Comparison of ENCODE assay signal across 8 mouse cellular contexts in the genomic region with DNA sequence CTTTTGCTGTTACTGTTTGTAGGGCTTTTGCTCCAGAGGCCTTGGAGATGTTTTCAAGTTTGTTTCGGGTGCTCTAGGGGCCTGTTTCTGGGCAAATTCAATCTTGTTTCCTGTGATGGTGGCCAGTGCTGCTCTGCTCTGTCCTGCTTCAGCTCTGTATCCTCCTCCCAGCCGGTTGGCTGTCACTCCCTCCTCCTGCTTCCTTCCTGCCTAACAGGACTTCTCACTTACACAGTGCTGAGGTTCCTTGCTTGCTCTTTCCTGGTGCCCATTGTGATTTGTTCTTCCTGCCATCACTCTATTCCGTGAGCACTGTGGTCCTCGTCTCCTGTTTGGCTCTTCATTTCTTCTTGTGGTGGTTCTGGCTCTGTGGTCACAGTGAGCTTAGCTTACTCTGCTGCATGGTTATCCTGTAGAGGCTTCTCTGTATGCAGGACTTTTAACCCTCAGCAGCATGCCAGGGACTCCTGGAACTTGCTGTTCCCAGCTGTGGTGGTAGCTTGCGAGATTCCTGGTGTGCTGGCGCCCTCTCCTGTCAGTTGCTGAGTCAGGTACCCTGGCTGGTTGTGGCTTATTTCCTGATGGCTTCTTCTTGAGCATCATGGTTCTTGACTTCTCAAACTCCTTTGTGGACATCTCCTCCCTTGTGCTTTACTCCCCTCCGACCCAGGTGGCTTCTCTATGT.
DNase-seq lines count a peak whose midpoint lies in the region; ATAC-seq lines count a peak whose summit lies in the region.

No protein-coding gene starts in this region.

- no peaks in the 10 kb centered on the region for H3K27me3 ChIP-seq in intestine, embryonic 14.5 days (replicated peaks; ENCODE audit: control insufficient read depth, insufficient read depth, low read length)

- peak; percentile 71 for ATAC-seq in common myeloid progenitor, adult 5-6 weeks (replicated peaks; ENCODE audit: low read depth, poor library complexity, severe bottlenecking)
- peak; percentile 69; the same call in 1 of the 2 replicates for ATAC-seq in intestine, embryonic 14.5 days (replicated peaks; ENCODE audit: low FRiP score, low TSS enrichment, low read depth)

- H3K36me3 ChIP-seq in intestine, embryonic 14.5 days (ENCODE audit: control insufficient read depth, insufficient read depth, low read length), result 0 out of 2 replicates have a peak, but pooled peaks cover 2% of the 10 kb centered on the region

- intact Hi-C loops in left cerebral cortex, postnatal 14 days (cut with DNase I), result loop anchor here (1.0 to 5.0 kb wide), 3 partner anchors 82 to 241 kb away; no protein-coding TSS in a partner anchor

- no peak overlapping the region for H3K9ac ChIP-seq in intestine, embryonic 14.5 days (ENCODE audit: low read length)

- H3K27ac ChIP-seq in intestine, embryonic 14.5 days (ENCODE audit: low read depth), result peak overlapping the region; percentile 18; the same call in 1 of the 2 replicates

- H3K4me3 ChIP-seq in intestine, embryonic 14.5 days (ENCODE audit: low read depth, low read length), result no peak overlapping the region

- H3K4me2 ChIP-seq in intestine, embryonic 14.5 days (ENCODE audit: low read length), result no peak overlapping the region

- DNase-seq in ZHBTc4 (ENCODE audit: low read depth, low spot score), result peak; percentile 78
- DNase-seq in gastrocnemius, postnatal 25 days, result peak; percentile 82
- DNase-seq in intestine, embryonic 14.5 days (ENCODE audit: low spot score), result peak; percentile 93
- DNase-seq in left cerebral cortex, postnatal 14 days (ENCODE audit: low spot score in 2 of 2), result peak; percentile 88
- peak; percentile 78 for DNase-seq in mesoderm, embryonic 11.5 days (ENCODE audit: low read depth, low spot score)
- peak; percentile 81 for DNase-seq in right cerebral cortex, postnatal 4 days
- DNase-seq in yolk sac, embryonic 10.5 days (ENCODE audit: low spot score), result peak; percentile 74

- peaks cover 13% of the 10 kb centered on the region for H3K4me1 ChIP-seq in intestine, embryonic 14.5 days (replicated peaks; ENCODE audit: control insufficient read depth, insufficient read depth, low read length)

- H3K9me3 ChIP-seq in intestine, embryonic 14.5 days (ENCODE audit: control insufficient read depth, low read length), result no peaks in the 10 kb centered on the region

- WGBS in intestine, embryonic 14.5 days, result 15% methylated on average over 7 of the region's 7 CpGs
